Mouse (Mus musculus) adipose tissue, adult 10 weeks (tissue): ENCODE measurements around the gene Vmn1r41. TPM values are rescaled to one million over a fixed set of nuclear protein-coding genes. Genes with fewer than 3 reads are reported as not detected.

Experiments
- polyA plus RNA-seq: library from polyadenylated mRNA; stranded (reverse); fragments of 350-450 nt; fragmentation: Illumina TruSeq; extraction: RNeasy Lipid Tissue Mini Kit (QIAGEN cat#74804); gene quantifications from one replicate; pipeline ENCODE4 v1.2.3, GENCODE M21; 2014; ENCODE audit warnings: low read depth, low replicate concordance

Gene Vmn1r41
- not detected for polyA plus RNA-seq

DNA sequence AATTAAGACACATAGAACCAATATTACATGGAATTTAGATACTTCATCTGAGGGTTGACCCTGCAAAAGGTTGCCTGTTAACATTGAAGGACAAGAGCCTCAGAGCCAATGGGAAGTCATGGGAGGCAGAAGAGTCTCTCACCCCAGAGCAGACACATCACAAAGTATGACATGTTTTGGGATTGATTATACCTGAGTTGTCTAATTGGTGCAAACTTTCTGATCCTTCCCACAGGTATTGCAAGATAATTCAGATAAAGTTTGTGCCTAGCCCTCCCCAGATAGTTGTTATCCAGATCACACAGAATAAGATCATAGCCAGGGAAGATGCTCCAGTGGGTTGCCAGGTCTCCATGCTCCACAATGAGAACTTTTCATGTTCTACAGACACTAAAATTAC is at the start of gene Vmn1r41:
Vmn1r41 (plus strand) TSS at position 301 of the 400 bp plus-strand sequence.

DNA sequence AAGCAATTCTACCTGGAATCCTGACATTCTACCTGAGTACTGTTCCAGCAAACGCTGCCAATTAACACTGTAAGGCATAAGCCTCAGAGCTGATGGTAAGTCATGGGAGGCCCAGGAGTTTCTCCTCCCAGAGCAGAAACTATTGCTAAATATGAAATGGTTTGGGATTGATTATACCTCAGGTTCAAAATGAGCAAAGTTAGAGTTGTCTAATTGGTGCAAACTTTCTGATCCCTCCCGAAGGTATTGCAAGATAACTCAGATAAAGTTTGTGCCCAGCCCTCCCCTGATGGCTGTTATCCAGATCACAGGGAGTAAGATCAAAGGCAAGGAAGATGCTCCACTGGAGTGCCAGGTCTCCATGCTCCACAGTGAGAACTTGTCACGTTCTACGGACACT is 33.3 kb upstream of the Vmn1r41 start, which contains the start of gene Vmn1r40:
Vmn1r40 (plus strand) TSS at position 301 of the 400 bp plus-strand sequence.

Other genes starting within 250 kb of the Vmn1r41 start
- gene Chchd6, start 145.1 kb upstream of the Vmn1r41 start, polyA plus RNA-seq: 36.4 TPM
- 19.2 TPM for gene Txnrd3, start 96.8 kb upstream of the Vmn1r41 start, polyA plus RNA-seq
- gene Vmn1r40, start 33.2 kb upstream of the Vmn1r41 start, polyA plus RNA-seq: not detected
- gene Vmn1r42, start 135.6 kb downstream of the Vmn1r41 start, polyA plus RNA-seq: not detected
- gene Vmn1r43, start 135.6 kb downstream of the Vmn1r41 start, polyA plus RNA-seq: 0.19 TPM
- gene Vmn1r44, start 142.9 kb downstream of the Vmn1r41 start, polyA plus RNA-seq: not detected
- not detected for gene Vmn1r45, start 199.8 kb downstream of the Vmn1r41 start, polyA plus RNA-seq
- not detected for gene Vmn1r46, start 228.5 kb downstream of the Vmn1r41 start, polyA plus RNA-seq